Mouse (Mus musculus): ENCODE data around the gene Ccnd1.

The Ccnd1 gene

DNA sequence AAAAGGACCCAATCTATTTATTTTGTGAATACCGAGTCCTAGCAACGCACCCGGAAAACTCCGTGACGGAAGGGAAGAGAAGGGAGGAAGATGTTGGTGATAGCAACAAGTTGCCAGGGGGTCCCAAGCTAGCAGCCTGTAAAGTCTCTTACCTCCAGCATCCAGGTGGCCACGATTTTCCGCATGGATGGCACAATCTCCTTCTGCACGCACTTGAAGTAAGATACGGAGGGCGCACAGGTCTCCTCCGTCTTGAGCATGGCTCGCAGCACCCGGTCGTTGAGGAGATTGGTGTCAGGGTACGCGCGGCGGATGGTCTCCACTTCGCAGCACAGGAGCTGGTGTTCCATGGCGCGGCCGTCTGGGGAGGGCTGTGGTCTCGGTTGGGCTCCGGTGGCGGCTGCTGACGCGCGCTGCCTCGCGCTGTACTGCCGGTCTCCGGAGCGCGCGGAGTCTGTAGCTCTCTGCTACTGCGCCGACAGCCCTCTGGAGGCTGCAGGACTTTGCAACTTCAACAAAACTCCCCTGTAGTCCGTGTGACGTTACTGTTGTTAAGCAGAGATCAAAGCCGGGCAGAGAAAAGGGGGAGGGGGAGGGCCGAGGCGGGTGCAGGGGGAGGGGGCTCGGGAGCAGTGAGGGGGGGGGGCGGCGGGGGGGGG is at the start of gene Ccnd1:
Gene Ccnd1 (minus strand): TSS at position 582 of the 659 bp plus-strand sequence.
- no peak for DNase-seq (ENCODE audit: low read depth in 2 of 2, low spot score in 2 of 2)

DNA sequence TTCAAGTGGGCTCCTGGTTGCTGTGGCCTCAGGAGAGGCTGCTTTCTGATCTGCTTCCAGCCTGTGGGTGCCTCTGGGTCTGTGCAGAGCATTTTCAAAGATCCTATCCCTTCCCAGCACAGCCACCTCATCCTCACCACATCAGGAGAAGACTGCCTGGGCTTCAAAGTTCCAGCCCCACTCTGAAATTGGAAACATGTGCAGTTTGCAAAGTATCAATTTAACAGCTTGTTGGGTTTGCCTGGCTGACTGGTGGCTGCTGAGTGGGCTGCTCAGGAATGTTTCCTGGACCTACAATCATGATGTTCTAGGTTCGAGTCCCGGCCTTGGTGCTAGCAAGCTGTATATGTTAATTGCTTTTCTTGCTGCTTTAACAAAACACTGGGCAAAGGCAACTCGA is 49.1 kb upstream of the Ccnd1 start:
- DNase-seq (ENCODE audit: low read depth in 2 of 2, low spot score in 2 of 2): no peak

DNA sequence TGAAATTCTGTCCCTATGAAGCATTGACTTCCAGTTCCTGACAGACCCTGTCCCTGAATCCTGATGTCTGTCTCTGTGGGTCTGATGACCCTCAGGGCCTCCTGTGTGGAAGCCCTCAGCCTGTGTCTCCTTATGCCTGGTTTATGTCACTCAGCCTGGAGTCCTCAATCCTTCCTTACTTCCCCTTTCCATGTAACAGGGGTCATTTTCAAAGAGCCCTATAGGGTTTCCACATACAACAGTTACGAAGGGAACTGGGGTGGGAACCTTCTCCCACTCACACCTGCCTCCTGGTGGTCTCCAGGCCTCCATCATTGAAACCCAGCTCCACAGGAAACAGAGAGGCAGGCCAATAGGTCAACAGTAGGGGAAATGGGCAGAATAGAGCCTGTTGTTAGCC is 45.4 kb upstream of the Ccnd1 start:
- no peak for DNase-seq (ENCODE audit: low read depth in 2 of 2, low spot score in 2 of 2)

DNA sequence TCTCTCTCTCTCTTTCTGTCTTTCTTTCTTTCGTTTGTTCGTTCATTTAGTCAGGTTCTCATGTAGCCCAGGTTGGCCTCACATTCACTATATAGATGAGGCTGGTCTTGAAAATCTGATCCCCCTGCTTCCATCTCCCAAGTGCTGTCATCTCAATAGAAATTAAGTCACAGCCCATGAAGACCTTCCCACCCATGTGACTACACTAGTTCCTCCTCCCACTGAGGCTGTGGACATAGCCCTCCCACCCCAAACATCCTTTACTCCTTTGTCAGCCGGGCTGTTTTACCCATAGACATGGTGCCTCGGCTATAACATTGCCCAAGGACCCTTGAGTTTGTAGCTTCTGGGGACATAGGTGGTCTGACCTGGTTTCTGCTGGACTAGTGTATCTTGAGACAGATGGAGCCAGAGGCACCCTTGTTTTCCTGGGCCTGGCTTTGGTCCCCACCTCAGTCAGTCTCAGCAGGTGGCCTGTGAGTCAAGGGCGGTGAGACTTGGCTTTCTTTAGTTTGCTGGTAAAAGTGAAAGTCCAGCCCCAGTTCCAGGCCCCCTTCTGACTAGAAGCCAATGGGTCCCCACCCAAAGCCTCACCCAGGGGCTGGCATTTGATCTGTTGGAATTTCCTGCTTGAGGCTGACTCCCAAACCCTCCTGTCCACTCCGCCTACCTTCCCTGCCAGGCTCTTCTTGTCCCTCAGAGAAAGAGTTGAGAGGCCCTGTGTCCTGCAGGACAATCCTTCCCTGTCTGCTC is 42.8 kb upstream of the Ccnd1 start:
- no peak for DNase-seq (ENCODE audit: low read depth in 2 of 2, low spot score in 2 of 2)

DNA sequence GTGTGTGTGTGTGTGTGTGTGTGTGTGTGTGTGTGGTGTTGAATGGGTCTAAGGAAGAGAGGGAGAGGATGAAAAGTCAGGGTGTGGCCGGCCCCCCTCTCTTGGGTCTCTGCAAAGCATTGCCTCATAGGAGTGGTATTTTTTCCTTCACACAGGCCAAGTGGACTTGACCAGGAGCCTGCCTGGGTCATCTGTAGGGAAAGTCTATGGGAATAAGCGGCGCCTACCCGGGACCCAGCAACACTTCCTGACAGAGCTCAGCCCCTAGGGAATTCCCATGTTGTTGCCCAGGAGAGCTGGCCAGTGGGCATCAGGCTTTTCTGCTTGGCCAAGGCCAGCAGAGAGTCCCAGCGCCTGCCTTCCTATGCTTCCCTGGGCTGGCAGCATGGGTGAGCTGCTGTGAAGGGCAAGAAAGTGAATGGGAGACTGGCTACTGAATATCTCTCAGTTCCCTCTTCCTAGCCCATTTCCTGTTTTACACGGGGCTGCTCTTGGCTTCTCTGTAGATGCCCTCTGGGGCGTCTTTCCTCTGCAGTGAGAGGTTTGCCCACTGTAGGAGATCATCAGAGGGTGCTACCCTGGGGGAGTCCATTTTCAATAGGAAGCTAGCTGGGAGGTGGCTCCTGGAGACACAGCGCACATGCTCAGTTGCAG is 41.8 kb upstream of the Ccnd1 start:
- DNase-seq (ENCODE audit: low read depth in 2 of 2, low spot score in 2 of 2): no peak

DNA sequence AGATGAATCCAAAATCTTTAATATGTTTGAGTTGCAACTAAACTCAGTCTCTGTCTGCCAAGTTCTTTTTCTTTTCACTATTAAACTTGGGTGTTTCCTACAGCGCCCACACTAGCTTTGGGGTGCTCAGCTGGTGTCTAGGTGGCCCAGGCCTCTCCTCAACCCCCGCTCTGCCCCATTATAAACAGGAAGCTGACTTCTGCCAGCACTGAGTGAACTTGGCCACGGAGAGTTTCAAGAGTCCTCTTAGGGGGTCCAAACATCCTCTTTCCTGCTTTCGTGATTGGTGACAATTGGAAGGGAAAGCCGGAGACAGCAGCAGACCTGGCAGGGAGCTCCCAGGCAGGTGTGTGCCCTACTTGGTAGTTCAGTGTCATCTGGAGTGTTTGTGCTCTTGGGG is 40.1 kb upstream of the Ccnd1 start:
- peak; percentile 18 to 20 for DNase-seq (ENCODE audit: low read depth in 2 of 2, low spot score in 2 of 2)

DNA sequence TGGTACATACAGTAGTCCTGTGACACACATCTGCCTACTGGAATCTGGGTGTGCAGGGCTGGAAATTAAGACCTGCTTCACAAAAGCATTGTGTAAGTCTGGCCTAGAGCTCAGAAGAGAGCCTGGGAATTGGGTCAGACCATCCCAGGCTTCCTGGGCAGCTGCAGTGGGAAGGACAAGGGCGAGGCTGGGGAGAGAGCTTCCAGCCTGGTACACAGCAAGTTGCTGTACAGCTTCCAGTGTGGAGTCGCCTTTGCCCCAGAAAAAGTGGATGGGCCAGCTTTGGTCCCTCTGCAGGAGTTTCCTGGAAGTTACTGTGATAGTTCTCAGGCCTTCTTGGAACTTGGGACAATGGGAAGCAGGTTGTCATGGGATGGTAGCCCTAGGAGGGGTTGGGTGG is 37.4 kb upstream of the Ccnd1 start:
- DNase-seq (ENCODE audit: low read depth in 2 of 2, low spot score in 2 of 2): no peak

DNA sequence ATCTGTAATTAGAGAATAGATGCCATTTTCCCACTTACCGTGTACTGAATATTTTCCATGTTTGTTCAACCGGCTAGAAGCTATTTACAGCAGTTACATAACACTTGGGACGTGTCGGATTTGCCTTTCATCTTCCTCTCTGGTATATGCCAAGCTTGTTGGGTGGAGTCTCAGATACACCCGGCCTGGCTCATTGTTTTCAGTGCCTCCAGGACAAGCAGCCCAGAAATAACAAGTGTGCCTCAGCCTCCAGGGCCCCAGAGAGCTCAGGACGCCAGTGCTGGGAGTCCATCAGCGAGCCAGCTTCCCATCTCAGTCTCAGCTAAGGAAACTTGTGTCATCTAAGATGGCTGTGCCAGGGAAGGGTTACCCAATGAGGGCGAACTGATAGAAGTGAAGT is 33.7 kb upstream of the Ccnd1 start:
- DNase-seq (ENCODE audit: low read depth in 2 of 2, low spot score in 2 of 2): no peak

DNA sequence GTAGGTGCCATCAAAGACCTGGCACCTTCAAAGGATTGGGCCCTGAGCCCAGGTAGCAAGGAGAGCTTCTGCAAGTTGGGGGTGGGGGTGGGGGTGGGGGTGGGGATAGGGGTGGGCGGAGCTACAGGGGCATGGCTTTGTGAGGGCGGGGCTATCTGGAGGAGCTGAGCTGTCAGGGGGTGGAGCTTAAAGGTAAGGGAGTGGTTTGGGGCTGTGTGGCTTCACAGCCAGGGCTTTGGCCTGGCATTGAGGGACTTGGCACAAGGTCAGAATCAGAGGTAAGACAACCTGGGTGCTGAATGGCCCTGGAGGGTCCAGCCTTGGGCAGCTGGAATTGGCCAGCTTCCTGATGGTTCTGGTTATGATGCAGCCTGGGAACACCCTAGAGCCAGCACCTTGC is 32.0 kb upstream of the Ccnd1 start:
- DNase-seq (ENCODE audit: low read depth in 2 of 2, low spot score in 2 of 2): no peak

DNA sequence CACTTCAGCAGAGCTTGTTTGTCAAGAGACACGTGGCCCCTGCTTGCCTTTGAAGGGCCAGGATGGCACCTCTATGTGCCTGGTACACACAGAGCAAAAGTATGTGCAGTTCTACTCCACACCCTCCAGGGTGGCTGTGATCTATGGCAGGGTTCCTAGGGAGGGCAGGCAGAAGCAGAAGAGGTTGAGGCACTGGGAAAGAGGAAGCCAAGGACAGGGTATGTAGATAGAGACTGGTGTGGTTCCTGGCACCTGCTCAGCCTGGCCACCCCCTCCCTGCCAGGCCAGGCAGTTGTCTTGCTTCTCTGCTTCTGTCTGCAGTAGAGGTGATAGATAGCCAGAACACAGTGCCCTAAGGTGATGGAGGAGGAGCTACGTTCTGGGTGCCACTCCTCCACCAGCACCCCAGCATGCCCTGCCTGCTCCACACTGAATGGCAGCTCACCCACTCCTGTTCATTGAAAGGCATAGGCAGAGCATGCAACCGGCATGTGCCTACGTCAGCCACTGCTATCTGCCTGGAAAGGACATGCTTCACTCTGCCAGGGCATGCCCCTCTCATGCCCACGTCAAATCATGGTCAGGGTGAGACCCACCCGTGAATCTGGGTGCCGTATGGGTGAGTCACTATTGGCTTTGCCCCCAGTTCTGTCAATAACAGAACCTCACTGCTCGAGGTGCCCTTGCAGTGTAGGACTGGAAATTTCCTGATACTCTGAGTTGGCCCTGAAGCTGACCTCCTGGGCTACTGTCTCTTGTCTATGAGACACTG is 31.5 kb upstream of the Ccnd1 start:
- DNase-seq (ENCODE audit: low read depth in 2 of 2, low spot score in 2 of 2): no peak

DNA sequence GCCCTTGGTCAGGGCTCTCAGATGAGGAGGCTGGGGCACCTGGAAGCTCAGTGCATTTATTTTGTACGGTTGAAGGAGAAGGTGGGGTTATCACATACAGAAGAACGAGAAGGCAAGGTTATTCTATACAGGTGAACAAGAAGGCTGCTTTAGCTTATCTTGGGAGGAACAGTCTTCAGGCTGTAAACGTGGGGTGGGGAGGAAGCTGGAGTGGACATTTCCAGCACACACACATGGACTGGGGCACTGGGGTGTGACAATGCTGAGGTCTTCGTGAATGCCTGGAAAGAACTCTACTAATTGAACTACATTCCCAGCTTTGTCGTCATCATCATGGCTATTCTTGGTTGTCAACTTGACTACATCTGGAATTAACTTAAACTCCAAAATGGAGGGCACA is 26.2 kb upstream of the Ccnd1 start:
- DNase-seq (ENCODE audit: low read depth in 2 of 2, low spot score in 2 of 2): no peak

DNA sequence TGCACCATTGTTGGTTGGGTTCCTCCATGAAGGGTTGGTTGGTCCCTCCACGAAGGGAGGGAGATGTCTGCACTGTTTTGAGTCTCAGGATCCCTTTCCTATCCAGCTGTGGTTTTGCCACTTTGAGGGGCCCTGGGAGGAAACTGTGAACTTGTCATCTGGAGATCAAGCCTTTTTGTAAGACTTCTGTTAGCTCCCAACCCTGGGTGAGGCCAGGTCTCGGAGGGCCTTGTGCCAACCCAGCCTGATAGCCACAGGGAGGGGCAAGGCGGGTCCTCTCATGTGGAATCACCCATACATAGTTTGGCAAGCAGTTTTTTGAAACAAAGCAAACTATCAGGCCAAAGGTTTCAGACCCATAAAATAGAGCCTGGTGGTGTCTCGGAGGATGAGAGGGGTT is 24.6 kb upstream of the Ccnd1 start:
- DNase-seq (ENCODE audit: low read depth in 2 of 2, low spot score in 2 of 2): no peak

DNA sequence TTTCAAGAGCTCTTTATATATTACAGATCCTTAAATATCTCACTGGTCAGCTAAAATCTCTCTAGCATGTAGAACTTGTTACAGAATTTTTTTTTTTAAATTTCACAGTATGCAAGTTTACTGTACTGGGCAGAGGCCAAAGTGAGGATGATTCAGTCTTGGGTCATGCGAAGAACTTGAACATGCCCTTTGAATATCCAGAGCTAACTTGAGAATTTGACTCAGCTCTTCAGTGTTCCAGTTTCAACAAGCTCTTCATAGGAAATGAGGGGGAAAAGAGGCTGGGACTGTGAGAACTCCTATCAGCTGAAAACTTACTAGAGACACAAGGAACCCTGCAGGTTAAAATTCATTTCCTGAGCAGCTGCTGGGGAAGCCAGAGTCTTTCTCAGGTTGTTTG is 24.2 kb upstream of the Ccnd1 start:
- DNase-seq (ENCODE audit: low read depth in 2 of 2, low spot score in 2 of 2): no peak

DNA sequence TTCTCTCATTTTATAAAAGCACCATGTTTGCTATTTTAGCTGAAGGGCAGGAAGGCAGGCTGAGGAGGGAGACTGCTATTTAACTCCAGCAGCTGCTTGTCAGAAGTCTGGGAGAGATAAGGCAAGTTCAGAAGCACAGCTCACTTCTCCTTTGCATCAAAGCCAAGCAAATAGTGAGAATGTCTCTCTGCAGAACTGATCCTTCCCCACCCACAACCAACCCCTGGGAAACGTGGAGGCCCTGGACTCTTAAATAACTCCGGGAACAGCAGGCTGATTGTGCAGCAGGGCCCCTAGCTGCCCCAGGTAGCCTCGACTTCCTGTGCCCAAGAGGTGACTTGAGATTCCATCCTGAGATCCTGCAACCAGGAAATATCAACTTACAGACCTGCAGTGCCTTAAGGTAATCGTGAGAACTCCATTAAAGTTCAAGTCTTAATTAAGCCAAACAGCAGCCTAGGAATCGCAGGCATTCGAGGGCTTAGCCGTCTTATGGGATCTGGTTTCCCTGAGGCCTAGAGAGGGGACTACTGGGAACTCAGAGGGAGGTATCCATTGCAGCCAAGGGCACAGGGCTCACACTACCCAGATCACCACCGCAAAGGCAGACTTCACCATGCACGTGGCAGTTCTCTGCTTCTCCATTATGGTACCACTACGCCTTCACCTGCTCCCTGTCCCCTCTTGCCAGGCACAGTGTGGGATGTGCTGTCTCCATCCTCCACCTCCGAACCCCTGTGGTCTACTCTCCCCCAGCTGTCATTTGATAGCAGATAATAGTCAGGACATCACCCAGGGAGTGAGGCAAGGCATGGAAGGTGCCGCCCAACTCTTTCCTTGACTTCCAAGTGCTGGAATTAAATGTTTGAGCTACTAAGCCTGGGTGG is 19.0 kb upstream of the Ccnd1 start:
- no peak for DNase-seq (ENCODE audit: low read depth in 2 of 2, low spot score in 2 of 2)

DNA sequence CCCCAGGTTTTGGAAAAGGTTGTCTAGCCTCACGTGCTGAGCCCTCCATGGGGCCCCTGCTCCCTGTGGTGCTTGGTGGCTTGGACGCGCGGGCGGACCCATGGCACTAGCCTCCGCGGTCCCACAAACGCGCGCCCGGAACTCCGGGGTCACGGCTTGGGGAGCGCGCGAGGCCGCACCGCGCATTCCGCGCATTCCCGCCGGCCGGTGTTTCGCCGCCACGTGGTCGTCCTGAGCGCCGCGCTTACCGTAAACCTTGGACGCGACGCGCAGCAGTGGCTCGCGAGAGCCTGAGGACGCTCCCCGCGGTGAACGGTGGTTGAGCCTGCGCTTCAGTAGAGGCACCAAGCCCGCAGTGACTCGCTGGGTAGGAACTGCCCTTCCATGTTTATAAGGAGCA is 3.5 kb upstream of the Ccnd1 start:
- no peak for DNase-seq (ENCODE audit: low read depth in 2 of 2, low spot score in 2 of 2)

DNA sequence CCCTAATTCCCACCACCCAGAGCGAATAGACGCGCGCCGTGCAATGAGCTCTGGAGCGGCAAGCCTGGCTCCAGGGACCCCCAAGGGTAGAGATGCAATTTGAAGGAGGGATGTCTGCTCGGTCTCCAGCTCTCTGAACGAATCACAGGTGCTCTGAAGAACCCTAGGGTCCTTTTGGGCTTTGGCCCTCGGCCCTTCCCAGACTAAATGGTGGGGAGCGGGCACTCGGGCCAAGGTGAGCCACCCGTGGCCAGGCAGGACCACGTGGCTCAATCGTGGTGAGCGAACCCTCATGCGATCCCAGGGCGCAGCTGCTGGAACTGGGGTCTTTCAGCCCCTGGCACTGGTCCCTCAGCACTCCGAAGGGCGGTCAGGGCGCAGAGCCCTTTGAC is 3.0 kb upstream of the Ccnd1 start:
- DNase-seq (ENCODE audit: low read depth in 2 of 2, low spot score in 2 of 2): no peak

DNA sequence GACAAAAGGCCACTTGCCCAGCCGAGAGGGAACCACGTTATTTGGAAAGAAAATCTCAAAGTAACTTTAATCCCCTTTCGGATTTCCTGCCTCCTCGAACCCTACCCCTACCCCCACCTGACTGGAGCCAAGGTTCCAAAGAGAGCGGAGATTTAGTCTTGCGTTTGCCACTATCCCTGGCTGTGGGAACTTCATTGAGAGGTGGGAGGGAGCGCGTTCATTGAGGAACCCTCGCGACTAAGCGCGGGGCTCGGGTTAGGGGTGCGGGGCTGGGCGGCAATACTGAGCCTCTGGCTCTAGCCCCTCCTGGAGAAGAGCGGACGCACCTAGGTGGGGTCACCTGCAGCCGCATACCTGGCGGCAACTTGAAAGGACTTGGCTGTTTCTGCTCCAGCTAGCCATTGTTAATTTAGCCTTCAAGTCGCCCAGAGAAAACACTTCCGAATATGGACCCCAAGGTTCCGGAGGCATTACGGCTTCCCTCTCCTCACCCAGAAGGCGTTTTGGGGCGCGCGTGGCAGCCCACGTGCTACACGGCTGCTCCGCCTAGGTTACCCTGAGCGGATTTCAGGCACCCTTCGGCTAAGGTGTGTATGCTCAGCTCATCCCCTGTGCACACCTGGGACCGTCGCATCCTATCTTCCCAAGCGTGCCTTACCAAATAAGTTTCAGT is 2.5 kb upstream of the Ccnd1 start:
- DNase-seq (ENCODE audit: low read depth in 2 of 2, low spot score in 2 of 2): no peak

DNA sequence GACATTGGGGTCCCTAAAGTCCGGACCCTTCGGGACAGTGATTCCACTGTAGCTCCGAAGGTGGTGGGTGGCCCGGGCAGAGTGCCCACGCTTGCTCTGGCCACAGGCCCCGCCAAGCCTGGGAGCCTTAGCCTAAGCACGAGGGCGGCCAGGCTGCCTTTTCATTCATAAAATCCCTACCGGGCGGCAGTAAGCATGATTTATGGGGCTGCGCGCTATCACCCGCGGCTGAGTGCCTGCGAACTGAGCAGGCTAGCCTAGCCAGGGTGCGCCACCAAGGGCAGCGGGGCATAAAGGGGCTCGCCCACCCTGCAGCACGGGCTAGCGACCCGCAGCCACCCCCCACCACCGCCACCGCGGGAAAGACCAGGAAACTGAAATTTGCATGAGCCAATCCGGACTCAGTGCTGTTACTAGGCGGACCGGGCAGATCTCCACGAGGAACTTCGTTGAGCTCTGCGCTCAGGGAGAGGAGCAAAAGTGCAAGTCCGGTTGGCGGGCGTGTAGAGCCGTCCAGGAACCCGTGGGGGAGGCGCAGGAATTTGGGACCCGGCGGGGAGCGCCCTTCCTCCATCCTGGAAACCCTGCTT is 1.6 kb upstream of the Ccnd1 start:
- DNase-seq (ENCODE audit: low read depth in 2 of 2, low spot score in 2 of 2): no peak

DNA sequence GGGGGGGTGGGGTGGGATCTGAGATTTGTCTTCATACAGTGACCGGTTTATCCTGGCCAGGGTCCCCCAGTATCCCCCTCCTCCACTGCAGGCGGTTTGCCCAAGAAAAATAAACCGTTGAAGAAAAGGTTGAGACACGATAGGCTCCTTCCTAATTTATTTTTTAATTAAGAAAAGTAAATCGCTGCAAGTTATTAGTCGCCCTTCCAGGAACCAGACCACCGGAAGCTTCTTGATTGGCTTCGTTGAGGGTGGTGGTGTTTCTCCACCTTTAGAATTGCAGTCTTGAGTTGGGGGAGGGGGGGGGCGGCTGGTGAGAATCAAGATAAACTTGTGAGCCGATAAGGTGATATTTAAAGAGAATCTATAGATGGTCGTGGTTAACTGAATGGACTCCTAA is 860 bp upstream of the Ccnd1 start:
- no peak for DNase-seq (ENCODE audit: low read depth in 2 of 2, low spot score in 2 of 2)

DNA sequence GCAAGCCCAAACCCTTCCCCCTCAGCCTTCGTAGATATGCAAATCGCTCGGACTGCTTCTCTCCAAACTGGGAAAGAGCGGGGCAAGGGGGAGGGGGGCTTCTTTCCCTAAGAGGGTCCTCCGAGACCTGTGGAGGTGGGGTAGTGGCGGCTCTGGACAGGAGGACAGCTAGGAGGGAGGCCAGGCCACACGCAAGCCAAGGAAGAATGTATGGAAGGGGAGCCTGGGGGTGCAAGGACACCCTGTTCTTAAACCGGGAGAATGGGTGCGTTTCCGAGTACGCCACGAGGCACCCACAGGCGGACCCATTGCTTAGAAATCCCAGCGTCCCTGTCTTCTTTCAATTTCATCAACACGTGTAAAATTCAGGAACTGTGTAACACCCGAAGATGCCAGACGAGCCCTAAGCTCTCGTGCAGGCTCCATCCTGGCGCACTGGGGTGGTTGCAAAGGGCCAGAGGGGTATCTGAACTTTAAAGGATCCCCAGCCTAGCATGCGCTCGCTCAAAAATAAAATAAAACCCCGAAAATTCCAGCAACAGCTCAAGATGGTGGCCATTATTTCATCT is 362 bp upstream of the Ccnd1 start:
- DNase-seq (ENCODE audit: low read depth in 2 of 2, low spot score in 2 of 2): no peak

Measured in CD8-positive naive resting alpha-beta T cell, adult 2 months (primary cell).